Mouse (Mus musculus) embryonic fibroblast, embryonic 13.5 days (primary cell): ENCODE data around the gene Tinagl1.

Source experiments
- CTCF ChIP-seq: IDR thresholded peaks from 2 replicates; pipeline ENCODE4 v1.5.1; 2011; ENCODE audit warnings: mild to moderate bottlenecking, control low read depth, low read length, moderate library complexity, borderline replicate concordance; ENCODE audit not compliant: insufficient read depth
- POLR2A ChIP-seq: IDR thresholded peaks from 2 replicates; pipeline ENCODE4 v1.6.1; 2011; ENCODE audit warnings: low read depth, mild to moderate bottlenecking, control low read depth, low read length, moderate library complexity

DNA sequence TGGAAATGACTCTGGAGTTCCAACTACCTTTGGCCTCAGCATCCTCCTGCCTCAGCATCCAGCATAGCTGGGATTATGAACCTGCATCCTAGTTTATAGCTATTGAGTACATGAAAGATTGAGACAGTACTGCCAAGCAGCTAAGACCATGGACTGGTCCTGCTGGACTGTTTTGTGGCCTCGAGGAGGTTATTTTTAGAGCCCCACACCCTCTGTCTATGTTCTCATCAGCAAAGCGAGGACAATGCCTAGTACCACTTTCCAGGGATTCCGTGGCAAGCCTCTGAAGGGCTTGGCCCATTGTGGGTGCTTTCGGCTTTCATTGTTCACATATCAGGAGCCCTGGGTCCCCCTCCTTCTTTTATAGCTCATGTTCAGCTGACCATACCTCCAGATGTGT, 4.6 kb downstream of the Tinagl1 start:
- TF ChIP-seq CTCF (no peak), POLR2A (no peak)
